Mouse (Mus musculus): ENCODE measurements around the gene Enho. TPM values are rescaled to one million over a fixed set of nuclear protein-coding genes. Genes with fewer than 3 reads are reported as not detected.

The Enho gene
- total and polyA plus RNA-seq, 2 experiments from 2014 or later = 146 to 217 TPM

GRCm38 (mm10) chr4:41676248-41677005 lies 36.3 kb upstream of the Enho start:
- no peak overlapping the region for H3K4me2 ChIP-seq (ENCODE audit: low read depth, low read length, poor library complexity, severe bottlenecking)
- WGBS = 55% methylated on average over 17 of the region's 17 CpGs
- H3K36me3 ChIP-seq (ENCODE audit: insufficient read depth, low read length) = no peaks in the 10 kb centered on the region
- no peaks in the 10 kb centered on the region for H3K9me3 ChIP-seq (ENCODE audit: low read length)
- DNase-seq (ENCODE audit: low spot score) (peak; percentile 63), ATAC-seq (ENCODE audit: low FRiP score) (no peak)
- 0 out of 2 replicates have a peak overlapping the region, but pooled peaks have one; percentile 2 for H3K9ac ChIP-seq (replicated peaks; ENCODE audit: low read length, poor library complexity, severe bottlenecking)
- H3K4me1 ChIP-seq (ENCODE audit: insufficient read depth, low read length) = peaks cover 6% of the 10 kb centered on the region; the same call in 1 of the 2 replicates
- no peak for TF ChIP-seq CTCF (IDR thresholded peaks at IDR 0.05)
- no peaks in the 10 kb centered on the region for H3K27me3 ChIP-seq (ENCODE audit: insufficient read depth, low read length)
- no peak overlapping the region for H3K4me3 ChIP-seq (ENCODE audit: low read depth, low read length)
- no peak overlapping the region; the same call in 1 of the 2 replicates for H3K27ac ChIP-seq (ENCODE audit: low read depth, low read length)

DNA sequence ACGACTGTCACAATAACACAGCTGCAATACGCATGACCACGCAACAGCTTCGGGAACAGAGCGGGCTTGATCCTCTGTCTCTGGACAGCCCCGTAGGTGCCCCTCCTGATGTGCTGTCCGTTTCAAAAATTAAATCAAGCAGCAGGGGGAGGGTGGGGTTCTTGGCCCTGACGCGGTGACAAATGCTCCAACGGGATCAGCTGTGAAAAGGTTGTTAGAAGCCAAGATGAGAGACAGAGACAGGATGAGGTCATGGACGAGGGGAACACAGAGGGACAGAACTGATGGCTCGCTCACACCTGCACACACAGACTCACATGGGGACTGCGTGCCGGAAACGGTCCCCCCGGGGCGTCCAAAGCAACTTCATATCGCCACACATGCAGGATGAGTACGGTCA lies 33.1 kb upstream of the Enho start:
- 45% methylated on average over 19 of the region's 19 CpGs for WGBS
- no peak for TF ChIP-seq CTCF (IDR thresholded peaks at IDR 0.05)
- ATAC-seq (ENCODE audit: low FRiP score) (no peak), DNase-seq (ENCODE audit: low spot score) (no peak)
- H3K36me3 ChIP-seq (ENCODE audit: insufficient read depth, low read length) = no peaks in the 10 kb centered on the region; the same call in 1 of the 2 replicates
- no peak overlapping the region for H3K4me2 ChIP-seq (ENCODE audit: low read depth, low read length, poor library complexity, severe bottlenecking)
- no peak overlapping the region for H3K4me3 ChIP-seq (ENCODE audit: low read depth, low read length)
- H3K4me1 ChIP-seq (ENCODE audit: insufficient read depth, low read length) = peaks cover 6% of the 10 kb centered on the region; the same call in 1 of the 2 replicates
- no peaks in the 10 kb centered on the region for H3K27me3 ChIP-seq (ENCODE audit: insufficient read depth, low read length)
- no peaks in the 10 kb centered on the region for H3K9me3 ChIP-seq (ENCODE audit: low read length)
- H3K27ac ChIP-seq (ENCODE audit: low read depth, low read length) = no peak overlapping the region
- H3K9ac ChIP-seq (replicated peaks; ENCODE audit: low read length, poor library complexity, severe bottlenecking) = no peak overlapping the region

DNA sequence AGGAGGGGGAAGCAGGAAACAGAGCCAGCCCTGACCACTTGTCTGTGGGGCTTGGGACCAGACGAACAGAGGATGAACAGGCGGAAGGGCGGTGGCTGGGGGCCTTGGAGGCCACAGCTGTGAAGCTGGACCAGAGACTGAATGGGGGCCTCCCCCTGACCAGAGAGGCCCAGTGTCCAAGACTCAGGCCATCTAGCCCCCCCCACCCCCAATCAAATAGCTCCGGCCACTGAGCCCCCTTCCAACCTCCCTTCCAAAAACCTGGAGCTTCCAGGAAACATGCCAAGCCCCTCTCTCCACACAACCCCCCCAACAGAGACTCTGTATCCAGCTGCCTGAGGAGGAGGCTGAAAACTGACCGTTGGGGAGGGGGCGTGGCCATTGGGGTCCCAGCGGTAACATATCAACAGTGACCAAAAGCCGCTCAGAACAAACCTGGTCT lies 32.4 kb upstream of the Enho start:
- Histone ChIP-seq H3K9ac (replicated peaks; ENCODE audit: low read length, poor library complexity, severe bottlenecking) (0 out of 2 replicates have a peak overlapping the region, but pooled peaks have one; percentile 29), H3K27ac (ENCODE audit: low read depth, low read length) (no peak overlapping the region), H3K4me1 (ENCODE audit: insufficient read depth, low read length) (peaks cover 6% of the 10 kb centered on the region; the same call in 1 of the 2 replicates), H3K4me2 (ENCODE audit: low read depth, low read length, poor library complexity, severe bottlenecking) (no peak overlapping the region), H3K36me3 (ENCODE audit: insufficient read depth, low read length) (no peaks in the 10 kb centered on the region; the same call in 1 of the 2 replicates), H3K27me3 (ENCODE audit: insufficient read depth, low read length) (no peaks in the 10 kb centered on the region), H3K4me3 (ENCODE audit: low read depth, low read length) (no peak overlapping the region), H3K9me3 (ENCODE audit: low read length) (no peaks in the 10 kb centered on the region)
- ATAC-seq (ENCODE audit: low FRiP score) (no peak), DNase-seq (ENCODE audit: low spot score) (no peak)
- 45% methylated on average over 8 of the region's 8 CpGs for WGBS
- TF ChIP-seq CTCF (IDR thresholded peaks at IDR 0.05) = no peak

DNA sequence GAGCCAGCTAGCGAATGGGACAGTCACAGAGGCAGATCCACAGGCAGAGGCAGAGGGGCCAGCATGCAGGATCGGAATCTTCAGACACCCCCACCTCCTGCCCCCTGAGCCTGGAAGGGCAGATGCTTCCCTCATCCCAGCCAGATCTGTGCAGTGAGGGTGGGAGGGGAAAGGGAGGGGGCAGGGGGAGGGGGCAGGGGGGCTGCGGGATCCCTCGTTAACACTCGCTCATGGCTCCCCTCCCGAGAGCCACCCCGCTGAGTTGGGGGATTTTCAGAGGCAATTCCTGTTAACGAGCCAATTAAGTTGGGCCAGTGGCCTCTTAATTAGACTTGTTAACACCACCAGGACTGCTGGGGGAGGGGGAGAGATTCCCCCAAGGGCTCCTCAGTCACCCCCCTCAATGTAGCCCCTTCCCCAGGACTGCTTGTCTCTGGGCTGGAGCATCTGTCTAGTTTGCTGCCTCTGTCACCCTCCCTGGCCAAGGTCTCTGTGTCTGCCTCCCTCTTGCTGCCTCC lies 31.9 kb upstream of the Enho start:
- no peak for DNase-seq (ENCODE audit: low spot score)
- 10% methylated on average over 8 of the region's 8 CpGs for WGBS

DNA sequence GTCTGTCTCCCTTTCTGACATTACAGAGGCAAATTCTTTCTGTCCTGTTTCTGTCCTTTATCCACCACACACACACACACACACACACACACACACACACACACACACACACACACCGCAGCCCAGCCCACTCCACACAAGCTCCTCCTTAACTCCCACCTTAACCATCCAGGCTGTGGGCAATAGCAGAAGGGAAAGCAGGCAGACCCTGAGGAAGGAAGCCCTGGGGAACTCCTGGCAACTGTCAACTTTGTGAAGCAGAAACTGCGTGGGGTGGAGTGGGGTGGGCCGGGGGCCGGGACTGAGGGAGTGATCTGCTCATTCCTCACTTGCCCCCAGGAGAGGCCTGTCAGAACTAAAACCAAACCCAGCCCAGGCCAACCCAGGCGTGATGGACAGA lies 31.4 kb upstream of the Enho start:
- Histone ChIP-seq H3K4me1 (ENCODE audit: insufficient read depth, low read length) (peaks cover 6% of the 10 kb centered on the region; the same call in 1 of the 2 replicates), H3K4me3 (ENCODE audit: low read depth, low read length) (no peak overlapping the region), H3K4me2 (ENCODE audit: low read depth, low read length, poor library complexity, severe bottlenecking) (no peak overlapping the region), H3K27ac (ENCODE audit: low read depth, low read length) (no peak overlapping the region), H3K36me3 (ENCODE audit: insufficient read depth, low read length) (no peaks in the 10 kb centered on the region; the same call in 1 of the 2 replicates), H3K9ac (replicated peaks; ENCODE audit: low read length, poor library complexity, severe bottlenecking) (0 out of 2 replicates have a peak overlapping the region, but pooled peaks have one; percentile 4), H3K9me3 (ENCODE audit: low read length) (no peaks in the 10 kb centered on the region), H3K27me3 (ENCODE audit: insufficient read depth, low read length) (no peaks in the 10 kb centered on the region)
- DNase-seq (ENCODE audit: low spot score) (no peak), ATAC-seq (ENCODE audit: low FRiP score) (no peak)
- no peak for TF ChIP-seq CTCF (IDR thresholded peaks at IDR 0.05)
- 33% methylated on average over 5 of the region's 5 CpGs for WGBS

More for the DNA sequence above, 31.9 kb upstream of the Enho start:
- Histone ChIP-seq H3K27me3 (ENCODE audit: insufficient read depth, low read length) (no peaks in the 10 kb centered on the region), H3K4me2 (ENCODE audit: low read depth, low read length, poor library complexity, severe bottlenecking) (no peak overlapping the region), H3K36me3 (ENCODE audit: insufficient read depth, low read length) (no peaks in the 10 kb centered on the region; the same call in 1 of the 2 replicates), H3K27ac (ENCODE audit: low read depth, low read length) (no peak overlapping the region), H3K4me1 (ENCODE audit: insufficient read depth, low read length) (peaks cover 6% of the 10 kb centered on the region; the same call in 1 of the 2 replicates), H3K9me3 (ENCODE audit: low read length) (no peaks in the 10 kb centered on the region), H3K4me3 (ENCODE audit: low read depth, low read length) (no peak overlapping the region), H3K9ac (replicated peaks; ENCODE audit: low read length, poor library complexity, severe bottlenecking) (0 out of 2 replicates have a peak overlapping the region, but pooled peaks have one; percentile 29)
- ATAC-seq (ENCODE audit: low FRiP score) = no peak
- no peak for TF ChIP-seq CTCF (IDR thresholded peaks at IDR 0.05)

DNA sequence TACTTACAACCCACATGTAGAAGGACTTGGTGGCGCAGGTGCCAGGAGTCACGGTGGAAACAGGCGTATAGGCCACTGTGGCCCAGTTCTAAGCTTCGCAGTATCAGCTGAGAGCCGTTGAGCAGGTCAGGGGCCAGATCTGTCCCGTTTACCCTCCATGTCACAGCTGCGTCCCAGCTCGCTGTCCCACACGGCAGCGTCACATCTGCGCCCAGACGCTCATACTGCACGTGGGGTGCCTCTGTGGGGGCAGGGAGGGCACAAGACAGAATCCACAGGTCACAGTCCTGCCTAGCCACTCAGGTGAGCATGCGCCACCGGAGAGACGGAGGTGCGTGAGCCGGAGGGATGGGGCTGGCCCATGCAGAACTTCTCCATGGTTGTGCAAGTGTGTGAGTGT lies 30.7 kb upstream of the Enho start:
- H3K27ac ChIP-seq (ENCODE audit: low read depth, low read length) = no peak overlapping the region
- WGBS = 86% methylated on average over 18 of the region's 18 CpGs
- H3K9ac ChIP-seq (replicated peaks; ENCODE audit: low read length, poor library complexity, severe bottlenecking) = no peak overlapping the region
- no peak for TF ChIP-seq CTCF (IDR thresholded peaks at IDR 0.05)
- DNase-seq (ENCODE audit: low spot score) = no peak
- no peaks in the 10 kb centered on the region; the same call in 1 of the 2 replicates for H3K36me3 ChIP-seq (ENCODE audit: insufficient read depth, low read length)
- H3K4me1 ChIP-seq (ENCODE audit: insufficient read depth, low read length) = peaks cover 5% of the 10 kb centered on the region; the same call in 1 of the 2 replicates
- no peak overlapping the region for H3K4me3 ChIP-seq (ENCODE audit: low read depth, low read length)
- ATAC-seq (ENCODE audit: low FRiP score) = no peak
- no peaks in the 10 kb centered on the region for H3K9me3 ChIP-seq (ENCODE audit: low read length)
- no peak overlapping the region for H3K4me2 ChIP-seq (ENCODE audit: low read depth, low read length, poor library complexity, severe bottlenecking)
- H3K27me3 ChIP-seq (ENCODE audit: insufficient read depth, low read length) = no peaks in the 10 kb centered on the region
